Comparison of ENCODE assay signal across 8 mouse cellular contexts in the genomic region with DNA sequence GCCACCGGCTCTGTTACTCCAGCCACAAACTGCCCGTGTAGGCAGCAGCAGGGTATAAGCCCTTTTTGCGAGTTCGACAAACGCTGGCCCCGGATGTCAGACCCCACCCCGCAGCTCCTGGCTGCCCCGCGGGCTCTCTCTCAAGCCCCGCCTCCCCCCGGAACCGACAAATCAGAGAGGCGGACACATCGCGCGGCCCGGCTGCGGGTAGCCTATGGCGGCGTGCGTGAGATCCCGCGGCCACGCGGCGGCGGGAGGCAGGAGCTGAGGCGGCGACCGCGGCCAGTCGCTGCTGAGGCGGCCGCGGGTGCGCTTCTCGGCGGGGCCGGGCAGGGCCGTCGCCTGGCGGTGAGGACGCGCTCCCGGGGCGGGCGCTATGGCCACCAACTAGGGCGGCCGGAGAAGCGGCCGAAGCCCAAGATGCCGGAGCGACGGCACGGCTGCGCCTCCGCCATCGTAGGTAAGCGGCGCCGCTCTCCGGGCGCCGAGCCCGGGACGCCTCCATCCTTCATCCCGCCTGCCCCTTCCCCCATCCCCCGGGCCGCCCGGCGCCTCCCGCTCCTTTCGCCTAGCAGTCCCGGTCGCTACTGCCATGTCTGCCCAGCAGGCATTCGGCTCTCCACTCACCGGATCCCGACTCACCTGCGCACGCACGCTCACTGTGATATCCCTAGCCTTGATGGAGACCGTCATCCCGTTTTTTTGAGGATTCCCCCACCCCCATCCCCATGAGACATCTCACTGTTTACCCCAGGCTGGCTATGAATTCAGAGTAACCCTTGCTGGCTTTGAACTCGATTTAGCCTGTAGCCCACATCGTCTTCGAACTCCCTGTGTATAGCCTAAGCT. TPM values are rescaled to one million over a fixed set of nuclear protein-coding genes. Genes with fewer than 3 reads are reported as not detected.
DNase-seq lines count a peak whose midpoint lies in the region; ATAC-seq and TF ChIP-seq lines count a peak whose summit lies in the region.

No protein-coding gene starts in this region.

- H3K36me3 ChIP-seq in ES-Bruce4 (ENCODE audit: control insufficient read depth, insufficient read depth, low read length, poor library complexity, severe bottlenecking): no peaks in the 10 kb centered on the region
- H3K36me3 ChIP-seq in forebrain, embryonic 15.5 days: peaks cover 4% of the 10 kb centered on the region; the same call in 1 of the 2 replicates
- no peaks in the 10 kb centered on the region for H3K36me3 ChIP-seq in liver, postnatal 0 days (replicated peaks; ENCODE audit: insufficient read depth, low read length)
- H3K36me3 ChIP-seq in neural tube, embryonic 13.5 days: peaks cover 5% of the 10 kb centered on the region
- no peaks in the 10 kb centered on the region for H3K36me3 ChIP-seq in testis, adult 2 months (ENCODE audit: control insufficient read depth, insufficient read depth, low read length)

- TF ChIP-seq CTCF in ES-Bruce4 (IDR thresholded peaks at IDR 0.05; ENCODE audit: low read depth, low read length): no peak
- TF ChIP-seq CTCF in liver, postnatal 0 days (IDR thresholded peaks at IDR 0.05; ENCODE audit: low read depth): no peak
- TF ChIP-seq CTCF in testis, adult 2 months (IDR thresholded peaks at IDR 0.05; ENCODE audit: control insufficient read depth, insufficient read depth, insufficient replicate concordance, low read depth, low read length): no peak

- peak overlapping the region; percentile 61 for H3K4me2 ChIP-seq in forebrain, embryonic 15.5 days (replicated peaks)
- peak overlapping the region; percentile 97 for H3K4me2 ChIP-seq in liver, postnatal 0 days (ENCODE audit: low read depth, low read length)
- H3K4me2 ChIP-seq in neural tube, embryonic 13.5 days: peak overlapping the region; percentile 61

- H3K9ac ChIP-seq in ES-Bruce4 (ENCODE audit: low read depth, poor library complexity, severe bottlenecking): peak overlapping the region; percentile 85
- peak overlapping the region; percentile 75 for H3K9ac ChIP-seq in forebrain, embryonic 15.5 days (replicated peaks)
- peak overlapping the region; percentile 80 for H3K9ac ChIP-seq in liver, postnatal 0 days (replicated peaks)
- peak overlapping the region; percentile 88 for H3K9ac ChIP-seq in neural tube, embryonic 13.5 days

- ATAC-seq in forebrain, embryonic 15.5 days (replicated peaks): peak; percentile 99
- peak; percentile 91 for ATAC-seq in liver, postnatal 0 days
- ATAC-seq in neural tube, embryonic 13.5 days (ENCODE audit: low read depth): peak; percentile 99

- no peaks in the 10 kb centered on the region for H3K27me3 ChIP-seq in ES-Bruce4 (ENCODE audit: control insufficient read depth, insufficient read depth, low read length, poor library complexity, severe bottlenecking)
- H3K27me3 ChIP-seq in forebrain, embryonic 15.5 days: no peaks in the 10 kb centered on the region
- no peaks in the 10 kb centered on the region for H3K27me3 ChIP-seq in liver, postnatal 0 days (ENCODE audit: insufficient read depth, low read length)
- no peaks in the 10 kb centered on the region for H3K27me3 ChIP-seq in neural tube, embryonic 13.5 days
- no peaks in the 10 kb centered on the region for H3K27me3 ChIP-seq in testis, adult 2 months (ENCODE audit: control insufficient read depth, insufficient read depth, low read length)

- TF ChIP-seq POLR2A in ES-Bruce4 (IDR thresholded peaks at IDR 0.05; ENCODE audit: insufficient read depth, low read length): no peak
- peak; percentile 93 for TF ChIP-seq POLR2A in testis, adult 2 months (IDR thresholded peaks at IDR 0.05; ENCODE audit: control insufficient read depth, low read depth, low read length)

- H3K4me3 ChIP-seq in ES-Bruce4 (ENCODE audit: low read depth, low read length): peak overlapping the region; percentile 89
- H3K4me3 ChIP-seq in forebrain, embryonic 15.5 days: peak overlapping the region; percentile 63
- H3K4me3 ChIP-seq in liver, postnatal 0 days (ENCODE audit: low read depth, low read length): peak overlapping the region; percentile 76
- H3K4me3 ChIP-seq in neural tube, embryonic 13.5 days: peak overlapping the region; percentile 73
- H3K4me3 ChIP-seq in testis, adult 2 months (ENCODE audit: control insufficient read depth, low read depth, low read length): peak overlapping the region; percentile 86

- DNase-seq in cerebellum, adult 11 months: peak; percentile 96
- peak; percentile 95 for DNase-seq in heart, postnatal 25 days (ENCODE audit: low spot score)
- peak; percentile 95 for DNase-seq in layer of hippocampus, adult 11-12 months (ENCODE audit: low spot score)
- DNase-seq in liver, postnatal 0 days: peak; percentile 92

- H3K9me3 ChIP-seq in ES-Bruce4 (replicated peaks; ENCODE audit: control insufficient read depth, insufficient read depth, low read length, poor library complexity, severe bottlenecking): 0 out of 2 replicates have a peak, but pooled peaks cover 5% of the 10 kb centered on the region
- peaks cover 4% of the 10 kb centered on the region; the same call in 1 of the 2 replicates for H3K9me3 ChIP-seq in forebrain, embryonic 15.5 days
- no peaks in the 10 kb centered on the region for H3K9me3 ChIP-seq in liver, postnatal 0 days (ENCODE audit: low read length)
- no peaks in the 10 kb centered on the region for H3K9me3 ChIP-seq in neural tube, embryonic 13.5 days

- peaks cover 2% of the 10 kb centered on the region for H3K4me1 ChIP-seq in ES-Bruce4 (ENCODE audit: control insufficient read depth, insufficient read depth, low read length)
- H3K4me1 ChIP-seq in forebrain, embryonic 15.5 days: peaks cover 16% of the 10 kb centered on the region
- H3K4me1 ChIP-seq in liver, postnatal 0 days (ENCODE audit: insufficient read depth): peaks cover 24% of the 10 kb centered on the region
- peaks cover 15% of the 10 kb centered on the region for H3K4me1 ChIP-seq in neural tube, embryonic 13.5 days (replicated peaks)
- peaks cover 12% of the 10 kb centered on the region for H3K4me1 ChIP-seq in testis, adult 2 months (ENCODE audit: control insufficient read depth, insufficient read depth, low read length)

- intact Hi-C loops in heart, postnatal 25 days (cut with DNase I): loop anchor here (1.0 to 5.0 kb wide), 2 partner anchors 43 to 60 kb away; no protein-coding TSS in a partner anchor

- TF ChIP-seq EP300 in ES-Bruce4 (IDR thresholded peaks at IDR 0.05; ENCODE audit: insufficient read depth, low read depth, low read length): no peak
- TF ChIP-seq EP300 in liver, postnatal 0 days (IDR thresholded peaks at IDR 0.05; ENCODE audit: low read depth): no peak

- no peak overlapping the region for H3K27ac ChIP-seq in ES-Bruce4 (ENCODE audit: insufficient read depth, low read length)
- peak overlapping the region; percentile 75 for H3K27ac ChIP-seq in forebrain, embryonic 15.5 days (replicated peaks)
- H3K27ac ChIP-seq in liver, postnatal 0 days (ENCODE audit: low read depth): peak overlapping the region; percentile 77
- peak overlapping the region; percentile 85 for H3K27ac ChIP-seq in neural tube, embryonic 13.5 days (replicated peaks)
- peak overlapping the region; percentile 82 for H3K27ac ChIP-seq in testis, adult 2 months (ENCODE audit: control insufficient read depth, insufficient read depth, low read depth, low read length)

- under 1% methylated on average over 85 of the region's 86 CpGs for WGBS in forebrain, embryonic 15.5 days
- 2% methylated on average over 49 of the region's 86 CpGs for WGBS in liver, postnatal 0 days (ENCODE audit: insufficient replicate concordance)
- 1% methylated on average over 70 of the region's 86 CpGs for WGBS in neural tube, embryonic 13.5 days

RNA-seq across cellular contexts. Expression of gene Tpst1, which starts 6.3 kb away (rescaled TPM):
- 35.6 and 44.8 TPM in 2 replicates for polyA plus RNA-seq in ES-Bruce4 (2011; ENCODE audit: insufficient read depth, insufficient read length, low read depth, missing spikeins)
- polyA plus RNA-seq in forebrain, embryonic 15.5 days (2015; fragmentation: Nextera tagmentation; extraction: Ambion mirVana): 57.5 and 57.7 TPM in 2 replicates
- 10 to 100 TPM; 10.7 to 13.7 TPM for total RNA-seq in heart, postnatal 25 days (2021)
- polyA plus RNA-seq in liver, postnatal 0 days (2015; fragmentation: Nextera tagmentation; extraction: Ambion mirVana): 23.8 and 26.0 TPM in 2 replicates
- 56.7 and 59.0 TPM in 2 replicates for polyA plus RNA-seq in neural tube, embryonic 13.5 days (2015; fragmentation: Nextera tagmentation; extraction: Ambion mirVana)
- 58.7 and 59.6 TPM in 2 replicates for polyA plus RNA-seq in testis, adult 2 months (2012; rRNA removed)

RNA-seq across cellular contexts. Expression of gene Crcp, which starts 50.3 kb away (rescaled TPM):
- 25.7 and 30.0 TPM in 2 replicates for polyA plus RNA-seq in ES-Bruce4 (2011; ENCODE audit: insufficient read depth, insufficient read length, low read depth, missing spikeins)
- 72.9 and 82.8 TPM in 2 replicates for polyA plus RNA-seq in forebrain, embryonic 15.5 days (2015; fragmentation: Nextera tagmentation; extraction: Ambion mirVana)
- 10 to 100 TPM; 10.1 to 11.5 TPM for total RNA-seq in heart, postnatal 25 days (2021)
- polyA plus RNA-seq in liver, postnatal 0 days (2015; fragmentation: Nextera tagmentation; extraction: Ambion mirVana): 19.3 and 20.8 TPM in 2 replicates
- polyA plus RNA-seq in neural tube, embryonic 13.5 days (2015; fragmentation: Nextera tagmentation; extraction: Ambion mirVana): 70.1 and 80.1 TPM in 2 replicates
- 56.0 and 56.5 TPM in 2 replicates for polyA plus RNA-seq in testis, adult 2 months (2012; rRNA removed)

RNA-seq across cellular contexts. Expression of gene Asl, which starts 50.4 kb away (rescaled TPM):
- polyA plus RNA-seq in ES-Bruce4 (2011; ENCODE audit: insufficient read depth, insufficient read length, low read depth, missing spikeins): 60.7 and 63.4 TPM in 2 replicates
- polyA plus RNA-seq in forebrain, embryonic 15.5 days (2015; fragmentation: Nextera tagmentation; extraction: Ambion mirVana): 23.1 and 29.5 TPM in 2 replicates
- total RNA-seq in heart, postnatal 25 days (2021): 1 to 10 TPM; 4.8 to 6.3 TPM
- 291 and 304 TPM in 2 replicates for polyA plus RNA-seq in liver, postnatal 0 days (2015; fragmentation: Nextera tagmentation; extraction: Ambion mirVana)
- polyA plus RNA-seq in neural tube, embryonic 13.5 days (2015; fragmentation: Nextera tagmentation; extraction: Ambion mirVana): 40.3 and 44.4 TPM in 2 replicates
- polyA plus RNA-seq in testis, adult 2 months (2012; rRNA removed): 16.5 and 17.1 TPM in 2 replicates
